Mouse (Mus musculus): Measurements from ENCODE around the gene Rpl5.
"Not testable (repeated sequence)": the region's sequence is repeated elsewhere in the genome, so short reads cannot be mapped to it uniquely, and the experiment has no call there.

Rpl5 gene

DNA sequence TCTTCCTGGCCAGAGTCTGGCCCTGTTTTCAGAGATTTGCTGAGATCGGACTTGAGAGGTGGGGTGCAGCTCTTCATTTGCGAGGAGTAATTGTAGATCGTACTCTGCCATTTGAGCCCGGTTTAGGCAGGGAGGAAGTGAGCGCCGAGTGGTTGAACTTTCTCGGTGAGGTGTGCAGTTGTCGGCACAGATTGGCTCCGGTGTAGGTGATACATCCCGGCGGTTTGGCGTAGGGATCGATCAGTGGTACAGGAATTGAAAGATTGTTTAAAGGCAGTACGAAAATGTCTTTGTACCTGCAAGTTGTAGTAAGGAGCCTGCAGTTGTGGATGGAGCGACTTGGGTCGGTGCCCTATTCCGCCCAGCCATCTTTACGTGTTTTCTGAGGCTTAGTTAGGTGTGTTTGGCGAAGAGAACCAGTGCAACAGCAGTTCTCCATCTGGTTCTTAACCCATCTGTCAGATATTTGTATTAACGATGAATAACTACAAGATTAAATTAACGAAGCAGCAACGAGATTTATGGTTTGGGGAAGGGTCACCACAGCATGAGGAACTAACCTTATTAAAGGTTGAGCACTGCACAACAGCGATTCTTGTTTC lies 813 bp downstream of the Rpl5 start:
- no peak for DNase-seq (ENCODE audit: low spot score)

DNA sequence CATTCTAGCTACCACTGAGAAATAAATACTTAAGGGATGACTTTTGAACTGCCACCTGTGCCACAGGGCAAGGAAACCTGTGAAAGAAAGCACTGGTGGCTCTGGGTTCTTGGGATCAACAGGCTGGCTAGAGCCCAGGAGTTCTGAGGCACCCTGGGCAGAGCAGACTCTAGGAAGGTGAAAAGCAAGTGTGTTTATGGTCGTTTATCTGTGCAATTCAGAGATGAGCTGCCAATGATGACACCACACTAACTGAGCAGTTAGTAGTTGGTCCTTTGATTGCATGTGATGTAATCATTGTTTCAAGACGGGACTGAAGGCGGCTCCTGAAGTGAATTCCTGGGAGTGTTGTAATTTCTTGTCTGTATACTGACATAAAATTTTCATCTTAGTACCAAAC lies 4.0 kb downstream of the Rpl5 start:
- no peak for DNase-seq (ENCODE audit: low spot score)

DNA sequence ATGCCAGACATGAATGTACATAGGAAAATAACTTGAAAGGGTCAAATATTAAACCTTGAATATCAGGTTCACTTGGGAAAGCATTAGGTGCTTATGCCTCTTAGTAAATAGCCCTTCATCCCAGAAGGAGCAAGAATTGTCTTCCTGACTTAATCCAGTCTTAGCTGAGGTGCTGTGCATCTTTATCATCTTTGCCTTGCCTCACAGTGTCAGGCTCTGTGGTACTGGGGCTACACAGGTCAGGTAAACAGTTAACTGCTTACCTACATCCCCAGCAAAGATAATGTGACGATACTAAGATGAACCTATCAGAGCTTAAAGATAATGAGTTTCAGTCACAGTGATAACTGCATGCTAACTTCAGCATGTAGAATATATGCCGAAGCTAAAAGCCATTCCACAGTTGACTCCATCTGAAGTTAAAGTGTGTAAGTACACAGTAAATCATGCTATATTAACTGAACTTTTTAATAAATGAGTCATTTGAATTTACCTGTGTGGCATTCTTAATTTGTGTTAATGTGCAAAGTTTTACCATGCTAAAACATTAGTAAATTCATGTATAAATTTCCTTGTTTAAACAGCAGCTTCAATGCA lies 8.3 kb downstream of the Rpl5 start:
- no peak for DNase-seq (ENCODE audit: low spot score)

DNA sequence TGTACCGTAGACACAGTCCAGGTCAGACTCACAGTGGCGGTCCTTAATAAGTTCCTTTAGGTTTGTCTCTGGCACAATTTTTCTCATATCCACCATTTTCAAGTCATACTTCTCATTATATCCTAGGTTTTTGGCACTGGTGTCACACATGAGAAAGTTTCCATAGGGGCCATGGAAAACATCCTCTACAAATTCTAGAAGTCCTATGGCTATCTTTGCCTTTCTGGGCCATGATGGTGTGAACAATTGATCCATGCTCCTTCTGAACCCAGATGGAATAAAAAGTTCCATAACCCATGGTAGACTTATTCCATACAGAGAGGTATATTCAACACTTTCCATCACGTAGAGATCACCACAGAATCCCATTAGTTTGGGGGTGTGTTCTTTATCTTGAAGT lies 9.4 kb downstream of the Rpl5 start:
- DNase-seq (ENCODE audit: low spot score), result no peak

DNA sequence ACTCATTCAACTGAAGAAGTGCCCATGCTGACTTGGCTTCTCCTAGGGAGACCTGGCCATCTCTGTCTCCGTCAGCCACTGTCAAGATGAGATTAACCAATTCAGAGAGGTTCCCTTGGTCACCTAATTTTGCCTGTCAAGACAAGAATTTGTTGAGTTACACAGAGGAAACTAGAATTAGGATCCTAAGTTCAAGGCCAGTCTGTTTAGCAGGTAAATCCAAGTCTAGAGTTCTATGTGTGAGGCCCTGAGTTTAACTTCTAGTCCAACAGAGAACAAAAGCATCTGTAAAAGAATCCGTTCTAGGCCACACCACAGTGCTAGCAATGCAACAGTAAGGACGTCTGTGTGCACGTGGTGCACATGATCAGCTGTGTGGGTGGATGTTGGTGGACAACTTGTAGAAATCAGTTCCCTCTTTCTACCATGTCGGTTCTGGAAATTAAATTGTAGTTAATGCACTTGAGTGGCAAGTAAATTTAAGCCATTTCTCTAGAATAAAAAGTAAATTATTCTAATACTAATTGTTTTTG lies 9.8 kb downstream of the Rpl5 start:
- no peak for DNase-seq (ENCODE audit: low spot score)

DNA sequence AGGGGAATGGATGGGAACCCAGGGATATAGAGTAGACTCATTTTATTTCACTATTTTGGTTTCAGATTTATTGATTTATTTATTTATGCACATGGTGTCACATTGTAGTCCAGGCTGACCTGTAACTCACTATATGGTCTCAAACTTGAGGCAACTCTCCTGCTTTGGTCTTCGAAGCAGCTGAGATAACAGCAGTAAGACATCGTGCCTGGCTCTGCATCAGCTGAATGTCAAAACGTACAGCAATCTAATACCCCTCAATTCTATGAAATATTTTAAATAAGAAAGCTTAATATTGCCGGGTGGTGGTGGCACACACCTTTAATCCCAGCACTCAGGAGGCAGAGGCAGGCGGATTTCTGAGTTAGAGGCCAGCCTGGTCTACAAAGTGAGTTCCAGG lies 10.7 kb downstream of the Rpl5 start:
- DNase-seq (ENCODE audit: low spot score), result no peak

DNA sequence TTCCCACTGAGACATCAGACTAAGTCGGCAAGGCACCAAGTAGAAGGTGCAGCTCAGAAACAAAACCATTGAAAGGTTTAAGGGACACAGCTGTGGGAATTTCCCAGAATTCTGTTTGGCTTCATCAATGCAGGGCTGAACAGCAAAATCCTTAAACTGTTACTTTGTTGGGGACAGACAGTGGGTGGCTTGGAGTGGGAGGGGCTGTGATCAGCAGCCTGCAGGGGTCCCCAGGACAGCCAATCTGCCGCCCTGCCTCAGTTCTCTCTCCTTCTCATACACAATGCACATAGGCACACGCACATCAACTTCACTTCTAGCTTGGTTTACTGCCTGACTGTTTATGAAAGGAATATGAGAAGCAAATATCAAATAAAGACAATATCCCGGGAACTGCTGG lies 15.0 kb downstream of the Rpl5 start:
- DNase-seq (ENCODE audit: low spot score), result no peak

GRCm38 (mm10) chr5:107921400-107922252 lies 21.3 kb downstream of the Rpl5 start:
- peak; percentile 85 for DNase-seq (ENCODE audit: low spot score)

DNA sequence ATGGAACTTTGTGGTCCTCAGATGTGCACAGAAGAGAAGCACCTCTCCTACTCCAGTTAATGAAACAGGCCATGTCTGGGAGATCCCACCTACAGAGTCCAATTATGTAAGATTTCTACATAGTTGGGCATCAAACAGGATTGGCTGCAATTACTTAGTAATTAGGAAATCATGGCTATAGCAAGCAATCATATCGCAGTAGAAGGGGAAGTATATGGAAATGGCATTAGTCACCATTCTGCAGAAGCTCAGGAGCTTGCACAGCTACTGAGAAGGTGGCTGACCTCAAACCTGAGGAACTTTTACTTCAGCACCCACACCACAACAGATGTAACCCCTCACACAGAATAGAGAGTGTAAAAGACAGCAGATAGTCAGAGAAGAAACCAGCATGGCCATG lies 22.5 kb downstream of the Rpl5 start:
- no peak for DNase-seq (ENCODE audit: low spot score)

- DNase-seq (ENCODE audit: low spot score), result no peak
These were observed 24.3 kb downstream of the Rpl5 start for GRCm38 (mm10) chr5:107924564-107924963.

DNA sequence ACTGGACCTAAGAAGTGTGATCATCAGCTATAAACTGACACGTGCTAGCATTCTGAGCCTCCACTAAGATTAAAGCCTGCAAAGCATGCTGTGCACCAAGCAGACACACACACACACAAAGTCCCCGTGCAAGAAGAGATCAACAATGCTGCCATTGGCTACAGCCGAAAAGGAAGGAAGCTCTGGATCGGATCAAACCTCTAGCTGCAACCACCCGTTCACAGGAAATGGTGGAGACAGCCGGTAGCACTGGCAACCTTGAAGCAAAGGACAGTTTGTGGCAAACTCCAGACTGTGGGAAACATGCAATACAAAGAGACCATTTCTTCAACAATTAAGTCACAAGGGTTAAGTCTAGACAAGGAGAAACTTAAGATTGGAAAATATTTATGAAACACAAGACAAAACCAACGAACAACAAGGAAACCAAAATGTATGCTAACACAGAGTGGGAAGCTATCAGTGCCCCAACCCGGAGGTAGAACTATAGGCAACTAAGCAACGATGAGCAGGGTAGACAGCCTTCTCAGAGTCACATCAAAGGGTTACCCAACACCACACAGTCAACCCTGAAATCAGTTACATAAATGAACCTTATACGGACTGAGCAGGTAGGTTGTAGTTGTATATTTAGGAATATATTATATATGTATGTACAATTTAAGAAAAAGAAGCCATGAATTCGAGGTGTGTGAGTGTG lies 26.4 kb downstream of the Rpl5 start:
- no peak for DNase-seq (ENCODE audit: low spot score)

- DNase-seq (ENCODE audit: low spot score), result no peak
These were observed 32.3 kb downstream of the Rpl5 start for GRCm38 (mm10) chr5:107932556-107932955.

DNA sequence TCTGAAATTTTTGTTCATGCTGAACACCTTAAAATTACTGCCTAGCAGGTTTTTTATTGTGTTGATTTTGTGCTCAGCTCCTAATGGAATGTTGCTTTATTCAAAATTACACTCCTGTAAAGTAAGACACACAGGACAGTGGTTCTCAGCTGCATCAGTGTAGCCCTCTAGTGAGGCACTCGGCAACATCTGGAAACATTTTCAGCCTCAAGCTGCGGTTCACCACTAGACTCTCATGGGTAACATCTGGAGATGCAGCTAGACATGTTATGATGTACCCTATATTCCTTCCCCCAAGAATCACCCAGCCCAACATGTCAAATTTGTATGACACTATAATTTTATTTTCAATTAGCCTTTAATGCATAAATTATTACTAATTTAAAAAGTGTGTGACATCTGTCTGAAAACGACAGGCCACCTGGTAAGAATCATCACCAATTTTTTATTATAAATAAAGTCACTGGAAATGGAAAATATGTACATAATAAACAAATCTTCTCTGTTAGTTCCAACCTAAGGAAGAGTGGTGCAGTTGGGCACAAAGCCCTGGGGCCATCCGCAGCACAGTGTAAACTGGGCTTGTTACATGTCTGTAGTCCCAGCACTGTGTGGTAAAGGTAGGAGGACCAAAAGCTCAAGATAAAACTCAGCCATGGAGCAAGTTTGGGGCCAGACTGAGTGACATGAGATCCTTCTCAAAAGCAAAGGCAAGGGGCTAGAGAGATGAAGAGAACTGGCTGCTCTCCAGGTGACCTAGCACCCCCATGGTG lies 33.1 kb downstream of the Rpl5 start:
- no peak for DNase-seq (ENCODE audit: low spot score)

- no peak for DNase-seq (ENCODE audit: low spot score)
These were observed 34.7 kb downstream of the Rpl5 start for GRCm38 (mm10) chr5:107934770-107935543.

- DNase-seq (ENCODE audit: low spot score), result no peak
These were observed 36.5 kb downstream of the Rpl5 start for GRCm38 (mm10) chr5:107936625-107937389.

- DNase-seq (ENCODE audit: low spot score), result not testable (repeated sequence)
These were observed 38.2 kb downstream of the Rpl5 start for GRCm38 (mm10) chr5:107938483-107938882.

- DNase-seq (ENCODE audit: low spot score), result no peak
These were observed 38.6 kb downstream of the Rpl5 start for GRCm38 (mm10) chr5:107938886-107939285.

- no peak for DNase-seq (ENCODE audit: low spot score)
These were observed 39.4 kb downstream of the Rpl5 start for GRCm38 (mm10) chr5:107939701-107940100.

DNA sequence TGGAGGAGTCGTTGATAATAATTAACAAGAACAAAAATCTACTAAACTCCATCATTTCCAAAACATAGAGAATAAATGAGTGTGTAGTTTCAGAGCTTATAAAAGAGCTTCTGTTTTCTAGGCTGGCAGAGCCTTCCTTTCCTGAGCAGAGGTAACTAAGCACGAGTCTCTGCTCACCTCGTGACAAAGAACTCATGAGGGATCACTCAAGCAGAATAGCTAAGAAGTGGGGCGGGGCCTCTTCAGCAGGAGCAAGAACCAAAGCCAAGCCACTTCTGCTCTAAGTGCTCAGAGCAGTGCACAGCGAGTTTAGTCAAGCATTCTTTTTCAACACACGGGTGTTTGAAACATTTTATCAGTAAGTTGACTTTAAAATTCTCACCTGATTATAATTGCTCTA lies 40.9 kb downstream of the Rpl5 start:
- peak; percentile 20 for DNase-seq (ENCODE audit: low spot score)

DNA sequence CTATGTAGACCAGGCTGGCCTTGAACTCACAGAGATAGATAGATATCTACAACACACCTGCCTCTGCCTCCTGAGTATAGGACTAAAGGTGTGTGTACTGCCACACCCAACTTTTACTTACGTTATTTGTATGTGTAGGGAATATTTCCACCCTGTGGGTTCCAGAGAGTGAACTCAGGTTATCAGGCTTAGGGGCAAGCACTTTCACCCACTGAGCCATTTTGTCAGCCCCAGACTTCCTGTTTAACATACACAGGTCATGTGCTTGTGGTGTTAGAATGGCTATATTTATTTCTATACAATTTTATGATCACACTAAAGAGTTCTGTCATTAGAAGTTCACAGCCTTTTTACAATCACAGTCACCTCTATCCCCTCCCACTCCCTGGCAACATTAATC lies 42.6 kb downstream of the Rpl5 start:
- DNase-seq (ENCODE audit: low spot score), result no peak
